In genomic region chr12:73671540-73671939, GRCm38 (mm10) we compare ENCODE assay signal across 8 mouse cellular contexts.
DNase-seq lines count a peak whose midpoint lies in the region; ATAC-seq lines count a peak whose summit lies in the region.

No protein-coding gene starts in this region.

- H3K4me1 ChIP-seq in forebrain, embryonic 10.5 days = peaks cover 38% of the 10 kb centered on the region
- H3K4me1 ChIP-seq in forebrain, embryonic 11.5 days (replicated peaks; ENCODE audit: control insufficient read depth, insufficient read depth, low read length) = peaks cover 5% of the 10 kb centered on the region; the same call in 1 of the 2 replicates
- peaks cover 31% of the 10 kb centered on the region for H3K4me1 ChIP-seq in heart, embryonic 15.5 days (replicated peaks)
- peaks cover 34% of the 10 kb centered on the region for H3K4me1 ChIP-seq in hindbrain, embryonic 13.5 days (replicated peaks)

- H3K36me3 ChIP-seq in forebrain, embryonic 10.5 days (replicated peaks) = no peaks in the 10 kb centered on the region
- no peaks in the 10 kb centered on the region for H3K36me3 ChIP-seq in forebrain, embryonic 11.5 days (ENCODE audit: control insufficient read depth, insufficient read depth, low read length)
- no peaks in the 10 kb centered on the region for H3K36me3 ChIP-seq in heart, embryonic 15.5 days
- no peaks in the 10 kb centered on the region for H3K36me3 ChIP-seq in hindbrain, embryonic 13.5 days

- no peak for DNase-seq in forebrain, embryonic 10.5 days (ENCODE audit: extremely low spot score, low spot score)
- DNase-seq in forebrain, embryonic 11.5 days (ENCODE audit: low spot score) = no peak
- DNase-seq in brain, adult 2 months (ENCODE audit: low read depth, low spot score) = peak; percentile 25
- DNase-seq in layer of hippocampus, adult 11-12 months (ENCODE audit: low spot score) = no peak
- DNase-seq in frontal cortex, postnatal 10 days (ENCODE audit: low spot score in 2 of 2) = no peak

- peak overlapping the region; percentile 71 for H3K27ac ChIP-seq in forebrain, embryonic 10.5 days
- no peak overlapping the region for H3K27ac ChIP-seq in forebrain, embryonic 11.5 days (ENCODE audit: low read depth, low read length)
- peak overlapping the region; percentile 61 for H3K27ac ChIP-seq in heart, embryonic 15.5 days
- no peak overlapping the region; the same call in 1 of the 2 replicates for H3K27ac ChIP-seq in hindbrain, embryonic 13.5 days

- no peak overlapping the region for H3K4me3 ChIP-seq in forebrain, embryonic 10.5 days
- no peak overlapping the region for H3K4me3 ChIP-seq in forebrain, embryonic 11.5 days (ENCODE audit: low read depth, low read length)
- no peak overlapping the region for H3K4me3 ChIP-seq in heart, embryonic 15.5 days
- no peak overlapping the region for H3K4me3 ChIP-seq in hindbrain, embryonic 13.5 days

- no peaks in the 10 kb centered on the region for H3K27me3 ChIP-seq in forebrain, embryonic 10.5 days (ENCODE audit: poor library complexity, severe bottlenecking)
- H3K27me3 ChIP-seq in forebrain, embryonic 11.5 days (ENCODE audit: control insufficient read depth, insufficient read depth, low read length) = no peaks in the 10 kb centered on the region
- H3K27me3 ChIP-seq in heart, embryonic 15.5 days = no peaks in the 10 kb centered on the region
- H3K27me3 ChIP-seq in hindbrain, embryonic 13.5 days = no peaks in the 10 kb centered on the region

- no peaks in the 10 kb centered on the region for H3K9me3 ChIP-seq in forebrain, embryonic 10.5 days
- no peaks in the 10 kb centered on the region for H3K9me3 ChIP-seq in forebrain, embryonic 11.5 days (ENCODE audit: control insufficient read depth, low read length)
- H3K9me3 ChIP-seq in heart, embryonic 15.5 days (replicated peaks) = no peaks in the 10 kb centered on the region
- H3K9me3 ChIP-seq in hindbrain, embryonic 13.5 days = no peaks in the 10 kb centered on the region

- H3K9ac ChIP-seq in forebrain, embryonic 11.5 days (ENCODE audit: low read length) = no peak overlapping the region
- no peak overlapping the region for H3K9ac ChIP-seq in heart, embryonic 15.5 days
- H3K9ac ChIP-seq in hindbrain, embryonic 13.5 days = no peak overlapping the region

- no peak overlapping the region for H3K4me2 ChIP-seq in forebrain, embryonic 11.5 days (ENCODE audit: low read depth, low read length, severe bottlenecking)
- H3K4me2 ChIP-seq in heart, embryonic 15.5 days = no peak overlapping the region
- H3K4me2 ChIP-seq in hindbrain, embryonic 13.5 days = no peak overlapping the region

- ATAC-seq in forebrain, embryonic 11.5 days (replicated peaks; ENCODE audit: low FRiP score) = no peak
- ATAC-seq in heart, embryonic 15.5 days (replicated peaks; ENCODE audit: insufficient number of reproducible peaks, insufficient read depth, low FRiP score, low read depth) = no peak
- ATAC-seq in megakaryocyte-erythroid progenitor cell, adult 5-6 weeks (replicated peaks; ENCODE audit: low FRiP score, low TSS enrichment, poor library complexity, severe bottlenecking) = peak; percentile 31
- ATAC-seq in hindbrain, embryonic 13.5 days (ENCODE audit: low FRiP score) = no peak

- WGBS in forebrain, embryonic 10.5 days = 39% methylated on average over 3 of the region's 3 CpGs
- 36% methylated on average over 3 of the region's 3 CpGs for WGBS in forebrain, embryonic 11.5 days
- WGBS in heart, embryonic 15.5 days = 41% methylated on average over 3 of the region's 3 CpGs
- 40% methylated on average over 3 of the region's 3 CpGs for WGBS in hindbrain, embryonic 13.5 days

Comparison
In these comparisons a context has a peak if more than half of its experiments do, and no peak if none do; other contexts are left out.
1. H3K27ac ChIP-seq: peak in forebrain, embryonic 10.5 days (single experiment) and heart, embryonic 15.5 days (single experiment); none in forebrain, embryonic 11.5 days (single experiment) and hindbrain, embryonic 13.5 days (single experiment).